Mouse (Mus musculus) regulatory T cell (primary cell): Measurements from ENCODE around the gene Reep3.

Source experiments
- in situ Hi-C: fragments of 300-600 bp; cut with MboI, MseI; formaldehyde crosslinking; loops from one replicate; pipeline ENCODE4 v1.15.1; 2025; ENCODE audit warnings: high pct_unique_total_duplicates

Reep3 gene

GRCm38 (mm10) chr10:67083446-67084166 lies 13.1 kb downstream of the Reep3 start:
- in situ Hi-C loops: no loop called here

GRCm38 (mm10) chr10:67082531-67082930 lies 14.2 kb downstream of the Reep3 start:
- in situ Hi-C loops: no loop called here

- in situ Hi-C loops: no loop called here
Measured at GRCm38 (mm10) chr10:67081206-67082007, 15.3 kb downstream of the Reep3 start.

- in situ Hi-C loops: no loop called here
Measured at GRCm38 (mm10) chr10:67079030-67079429, 17.7 kb downstream of the Reep3 start.

GRCm38 (mm10) chr10:67075931-67076878 lies 20.5 kb downstream of the Reep3 start:
- in situ Hi-C loops: no loop called here

GRCm38 (mm10) chr10:67073577-67073976 lies 23.2 kb downstream of the Reep3 start:
- in situ Hi-C loops: no loop called here

- in situ Hi-C loops: no loop called here
Measured at GRCm38 (mm10) chr10:67072600-67072999, 24.1 kb downstream of the Reep3 start.

- in situ Hi-C loops: no loop called here
Measured at GRCm38 (mm10) chr10:67071884-67072283, 24.9 kb downstream of the Reep3 start.

- in situ Hi-C loops: no loop called here
Measured at GRCm38 (mm10) chr10:67071389-67071788, 25.4 kb downstream of the Reep3 start.

- in situ Hi-C loops: no loop called here
Measured at GRCm38 (mm10) chr10:67069013-67069412, 27.7 kb downstream of the Reep3 start.

GRCm38 (mm10) chr10:67066421-67066820 lies 30.3 kb downstream of the Reep3 start:
- in situ Hi-C loops: no loop called here

- in situ Hi-C loops: no loop called here
Measured at GRCm38 (mm10) chr10:67065927-67066326, 30.8 kb downstream of the Reep3 start.

GRCm38 (mm10) chr10:67065277-67065887 lies 31.4 kb downstream of the Reep3 start:
- in situ Hi-C loops: no loop called here

- in situ Hi-C loops: no loop called here
Measured at GRCm38 (mm10) chr10:67061823-67062222, 34.9 kb downstream of the Reep3 start.

GRCm38 (mm10) chr10:67061367-67061801 lies 35.4 kb downstream of the Reep3 start:
- in situ Hi-C loops: no loop called here

GRCm38 (mm10) chr10:67058702-67059101 lies 38.0 kb downstream of the Reep3 start:
- in situ Hi-C loops: no loop called here

- in situ Hi-C loops: no loop called here
Measured at GRCm38 (mm10) chr10:67058297-67058696, 38.4 kb downstream of the Reep3 start.

- in situ Hi-C loops: no loop called here
Measured at GRCm38 (mm10) chr10:67057696-67058095, 39.0 kb downstream of the Reep3 start.

GRCm38 (mm10) chr10:67057208-67057607 lies 39.5 kb downstream of the Reep3 start:
- in situ Hi-C loops: no loop called here

- in situ Hi-C loops: no loop called here
Measured at GRCm38 (mm10) chr10:67055867-67056856, 40.6 kb downstream of the Reep3 start.
